In genomic region chr4:133344112-133344511, GRCm38 (mm10) we compare ENCODE assay signal across 8 mouse cellular contexts. TPM values are rescaled to one million over a fixed set of nuclear protein-coding genes. Genes with fewer than 3 reads are reported as not detected.
DNase-seq lines count a peak whose midpoint lies in the region; ATAC-seq and TF ChIP-seq lines count a peak whose summit lies in the region.

No protein-coding gene starts in this region.

- peaks cover 4% of the 10 kb centered on the region; the same call in 1 of the 2 replicates for H3K4me1 ChIP-seq in heart, embryonic 10.5 days
- H3K4me1 ChIP-seq in small intestine, adult 2 months (ENCODE audit: control insufficient read depth, insufficient read depth, insufficient read length, low read length) = no peaks in the 10 kb centered on the region
- no peaks in the 10 kb centered on the region for H3K4me1 ChIP-seq in intestine, embryonic 16.5 days (ENCODE audit: control insufficient read depth, insufficient read depth, low read length)

- H3K9me3 ChIP-seq in heart, embryonic 10.5 days = no peaks in the 10 kb centered on the region
- no peaks in the 10 kb centered on the region for H3K9me3 ChIP-seq in intestine, embryonic 16.5 days (ENCODE audit: control insufficient read depth, low read length)

- H3K4me3 ChIP-seq in heart, embryonic 10.5 days = no peak overlapping the region
- H3K4me3 ChIP-seq in small intestine, adult 2 months (ENCODE audit: low read depth, low read length) = no peak overlapping the region
- no peak overlapping the region for H3K4me3 ChIP-seq in intestine, embryonic 16.5 days (ENCODE audit: low read length)

- peak; percentile 80 for DNase-seq in heart, adult 11 months
- no peak for DNase-seq in heart, embryonic 10.5 days (ENCODE audit: low spot score)
- DNase-seq in spleen, postnatal 10 days (ENCODE audit: low spot score in 2 of 2) = peak; percentile 29 to 60
- DNase-seq in spleen, adult 12 weeks (ENCODE audit: low spot score) = no peak
- DNase-seq in cerebellum, postnatal 14 days = peak; percentile 65 to 75
- DNase-seq in layer of hippocampus, postnatal 10 days (ENCODE audit: low spot score in 2 of 2) = peak; percentile 54 to 60

- no peaks in the 10 kb centered on the region for H3K36me3 ChIP-seq in heart, embryonic 10.5 days
- H3K36me3 ChIP-seq in small intestine, adult 2 months (ENCODE audit: control insufficient read depth, insufficient read depth, low read length) = no peaks in the 10 kb centered on the region
- no peaks in the 10 kb centered on the region for H3K36me3 ChIP-seq in intestine, embryonic 16.5 days (ENCODE audit: control insufficient read depth, insufficient read depth, low read length)

- H3K4me2 ChIP-seq in intestine, embryonic 16.5 days (ENCODE audit: low read depth, low read length) = no peak overlapping the region

- H3K27me3 ChIP-seq in heart, embryonic 10.5 days (ENCODE audit: insufficient read depth, poor library complexity, severe bottlenecking) = 0 out of 2 replicates have a peak, but pooled peaks cover 5% of the 10 kb centered on the region
- H3K27me3 ChIP-seq in small intestine, adult 2 months (ENCODE audit: control insufficient read depth, insufficient read depth, low read length) = no peaks in the 10 kb centered on the region
- no peaks in the 10 kb centered on the region for H3K27me3 ChIP-seq in intestine, embryonic 16.5 days (replicated peaks; ENCODE audit: control insufficient read depth, insufficient read depth, low read length)

- ATAC-seq in intestine, embryonic 16.5 days = no peak

- no peak overlapping the region for H3K27ac ChIP-seq in heart, embryonic 10.5 days
- H3K27ac ChIP-seq in small intestine, adult 2 months (ENCODE audit: insufficient read depth, low read depth, low read length) = no peak overlapping the region
- H3K27ac ChIP-seq in intestine, embryonic 16.5 days (ENCODE audit: low read length) = no peak overlapping the region

- WGBS in heart, embryonic 10.5 days = 7% methylated on average over 4 of the region's 4 CpGs
- WGBS in small intestine, adult 2 months = 0% methylated on average over 4 of the region's 4 CpGs
- WGBS in intestine, embryonic 16.5 days = 5% methylated on average over 4 of the region's 4 CpGs

- TF ChIP-seq POLR2A in small intestine, adult 2 months (IDR thresholded peaks at IDR 0.05; ENCODE audit: low read depth, low read length) = no peak

- peak; percentile 57; the same call in 1 of the 2 replicates for TF ChIP-seq CTCF in small intestine, adult 2 months (IDR thresholded peaks at IDR 0.05; ENCODE audit: extremely low read depth, insufficient read length, insufficient replicate concordance, low read depth, low read length)

- no peak overlapping the region for H3K9ac ChIP-seq in intestine, embryonic 16.5 days (ENCODE audit: low read depth, low read length)

RNA-seq across cellular contexts. Expression of gene Wdtc1, which starts 9.2 kb away (rescaled TPM):
- 13.4 and 14.2 TPM in 2 replicates for polyA plus RNA-seq in heart, embryonic 10.5 days (2016; fragmentation: Nextera tagmentation; extraction: Ambion mirVana)
- total RNA-seq in layer of hippocampus, postnatal 10 days (2021) = 10 to 100 TPM; 60.5 to 68.6 TPM
- polyA plus RNA-seq in small intestine, adult 2 months (2012; rRNA removed) = 49.3 and 90.5 TPM in 2 replicates
- 11.4 and 12.8 TPM in 2 replicates for polyA plus RNA-seq in intestine, embryonic 16.5 days (2015; fragmentation: Nextera tagmentation; extraction: Ambion mirVana)

RNA-seq across cellular contexts. Expression of gene Slc9a1, which starts 25.4 kb away (rescaled TPM):
- polyA plus RNA-seq in heart, embryonic 10.5 days (2016; fragmentation: Nextera tagmentation; extraction: Ambion mirVana) = 7.6 and 8.2 TPM in 2 replicates
- 10 to 100 TPM; 45.5 to 47.4 TPM for total RNA-seq in layer of hippocampus, postnatal 10 days (2021)
- polyA plus RNA-seq in small intestine, adult 2 months (2012; rRNA removed) = 35.4 and 46.3 TPM in 2 replicates
- 9.1 and 9.2 TPM in 2 replicates for polyA plus RNA-seq in intestine, embryonic 16.5 days (2015; fragmentation: Nextera tagmentation; extraction: Ambion mirVana)

Comparison
In these comparisons a context has a peak if more than half of its experiments do, and no peak if none do; other contexts are left out.
1. DNase-seq: peak in heart, adult 11 months (single experiment), spleen, postnatal 10 days (2 of 2), cerebellum, postnatal 14 days (2 of 2) and layer of hippocampus, postnatal 10 days (2 of 2); none in heart, embryonic 10.5 days (single experiment) and spleen, adult 12 weeks (single experiment).